Mouse (Mus musculus): ENCODE results near the gene Rad51b. TPM values are rescaled to one million over a fixed set of nuclear protein-coding genes. Genes with fewer than 3 reads are reported as not detected.

Gene Rad51b
- polyA plus RNA-seq, 1 experiment from 2014 or later: 2.7 TPM

GRCm38 (mm10) chr12:79470113-79470512 is 173.0 kb downstream of the Rad51b start:
- Histone ChIP-seq H3K4me3 (ENCODE audit: low read length) (no peak overlapping the region), H3K4me1 (ENCODE audit: control insufficient read depth, insufficient read depth, low read depth, low read length) (no peaks in the 10 kb centered on the region), H3K36me3 (ENCODE audit: control insufficient read depth, insufficient read depth, low read length) (no peaks in the 10 kb centered on the region), H3K9me3 (ENCODE audit: control insufficient read depth, low read length) (no peaks in the 10 kb centered on the region), H3K27ac (ENCODE audit: low read depth, low read length) (no peak overlapping the region), H3K9ac (ENCODE audit: low read depth, low read length) (no peak overlapping the region), H3K27me3 (replicated peaks; ENCODE audit: control insufficient read depth, insufficient read depth, low read length) (no peaks in the 10 kb centered on the region), H3K4me2 (ENCODE audit: low read length) (no peak overlapping the region)
- ATAC-seq: no peak

DNA sequence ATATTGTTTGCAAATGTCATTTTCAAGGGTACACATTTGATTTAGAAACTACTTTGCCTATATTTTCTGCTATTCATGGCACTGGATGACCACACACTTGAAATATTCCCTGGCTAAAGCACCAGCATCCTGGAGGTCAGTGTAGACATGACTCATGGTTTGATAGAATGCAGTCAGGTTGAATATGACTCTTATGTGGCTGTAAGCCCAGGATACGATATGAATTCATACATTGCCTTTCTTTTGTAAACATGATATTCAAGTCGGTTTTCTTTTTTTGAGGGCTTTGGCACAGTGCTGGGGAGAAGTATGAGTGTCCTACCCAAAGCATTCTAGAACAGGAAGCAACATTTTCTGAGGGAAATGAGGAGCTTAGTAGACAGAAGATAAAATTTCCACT is 174.8 kb downstream of the Rad51b start:
- Histone ChIP-seq H3K9ac (ENCODE audit: low read depth, low read length) (no peak overlapping the region), H3K27ac (ENCODE audit: low read depth, low read length) (no peak overlapping the region), H3K36me3 (ENCODE audit: control insufficient read depth, insufficient read depth, low read length) (no peaks in the 10 kb centered on the region), H3K4me3 (ENCODE audit: low read length) (no peak overlapping the region), H3K9me3 (ENCODE audit: control insufficient read depth, low read length) (no peaks in the 10 kb centered on the region), H3K27me3 (replicated peaks; ENCODE audit: control insufficient read depth, insufficient read depth, low read length) (no peaks in the 10 kb centered on the region), H3K4me2 (ENCODE audit: low read length) (no peak overlapping the region), H3K4me1 (ENCODE audit: control insufficient read depth, insufficient read depth, low read depth, low read length) (no peaks in the 10 kb centered on the region)
- ATAC-seq: no peak
- 81% methylated on average over 2 of the region's 2 CpGs for WGBS

DNA sequence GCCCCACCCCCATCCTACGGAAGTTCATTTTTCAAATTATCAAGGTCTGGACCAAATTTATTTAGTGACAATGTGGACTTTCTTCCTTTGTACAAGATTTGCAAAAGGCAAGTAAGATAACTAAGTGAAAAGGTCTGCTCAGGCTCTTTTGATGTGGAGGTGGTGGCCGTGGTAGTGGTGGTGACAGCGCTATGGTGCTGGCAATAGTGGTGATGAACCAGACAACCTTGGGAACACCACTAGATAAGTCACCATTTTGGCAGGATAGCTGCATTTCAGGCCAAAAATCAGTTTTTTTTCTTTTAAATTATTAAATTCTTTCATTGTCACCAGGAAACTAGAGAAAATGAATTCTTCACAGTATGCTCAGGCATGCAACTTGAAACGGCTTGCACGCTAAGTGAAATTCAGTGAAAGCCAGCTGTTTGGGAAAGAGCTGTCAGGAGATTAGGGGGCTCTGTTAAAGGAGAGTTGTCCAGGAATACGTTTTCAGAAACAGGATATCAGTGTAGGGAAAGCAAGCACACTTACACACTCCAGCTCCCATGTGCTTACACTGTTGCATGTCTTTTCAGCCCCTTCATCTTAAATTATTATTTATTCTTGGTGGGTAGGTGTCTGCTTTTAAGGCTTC is 179.4 kb downstream of the Rad51b start:
- H3K36me3 ChIP-seq (ENCODE audit: control insufficient read depth, insufficient read depth, low read length): no peaks in the 10 kb centered on the region
- ATAC-seq: no peak

DNA sequence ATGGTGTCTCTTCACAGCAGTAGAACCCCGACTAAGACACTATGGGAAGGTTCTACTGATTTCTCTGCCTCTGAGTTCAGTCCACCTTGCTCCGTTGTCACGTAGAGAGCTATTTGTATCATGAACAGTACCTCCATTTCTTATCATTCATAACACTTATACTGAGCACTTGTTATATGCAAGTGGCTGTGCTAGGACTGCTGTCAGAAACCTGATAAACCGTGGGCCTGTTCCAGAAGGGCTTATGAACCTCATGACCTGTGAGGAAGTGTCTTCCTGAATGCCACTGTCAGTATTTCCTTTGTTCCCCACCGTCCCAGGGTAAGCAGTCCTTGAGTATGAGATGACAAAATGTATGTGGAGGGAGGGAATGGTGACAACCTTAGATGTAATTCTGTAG is 181.7 kb downstream of the Rad51b start:
- no peaks in the 10 kb centered on the region for H3K27me3 ChIP-seq (replicated peaks; ENCODE audit: control insufficient read depth, insufficient read depth, low read length)
- H3K27ac ChIP-seq (ENCODE audit: low read depth, low read length): no peak overlapping the region
- H3K36me3 ChIP-seq (ENCODE audit: control insufficient read depth, insufficient read depth, low read length): no peaks in the 10 kb centered on the region
- 89% methylated on average over 5 of the region's 5 CpGs for WGBS
- H3K9ac ChIP-seq (ENCODE audit: low read depth, low read length): no peak overlapping the region
- ATAC-seq: no peak
- H3K9me3 ChIP-seq (ENCODE audit: control insufficient read depth, low read length): no peaks in the 10 kb centered on the region
- H3K4me1 ChIP-seq (ENCODE audit: control insufficient read depth, insufficient read depth, low read depth, low read length): no peaks in the 10 kb centered on the region
- H3K4me2 ChIP-seq (ENCODE audit: low read length): no peak overlapping the region
- H3K4me3 ChIP-seq (ENCODE audit: low read length): no peak overlapping the region

More for the DNA sequence above, 179.4 kb downstream of the Rad51b start:
- Histone ChIP-seq H3K27me3 (replicated peaks; ENCODE audit: control insufficient read depth, insufficient read depth, low read length) (no peaks in the 10 kb centered on the region), H3K27ac (ENCODE audit: low read depth, low read length) (no peak overlapping the region), H3K4me2 (ENCODE audit: low read length) (no peak overlapping the region), H3K9ac (ENCODE audit: low read depth, low read length) (no peak overlapping the region), H3K4me3 (ENCODE audit: low read length) (no peak overlapping the region), H3K9me3 (ENCODE audit: control insufficient read depth, low read length) (no peaks in the 10 kb centered on the region), H3K4me1 (ENCODE audit: control insufficient read depth, insufficient read depth, low read depth, low read length) (no peaks in the 10 kb centered on the region)
- 68% methylated on average over 6 of the region's 6 CpGs for WGBS

- H3K36me3 ChIP-seq (ENCODE audit: control insufficient read depth, insufficient read depth, low read length): no peaks in the 10 kb centered on the region
- no peak overlapping the region for H3K4me3 ChIP-seq (ENCODE audit: low read length)
- H3K9me3 ChIP-seq (ENCODE audit: control insufficient read depth, low read length): no peaks in the 10 kb centered on the region
- H3K4me2 ChIP-seq (ENCODE audit: low read length): no peak overlapping the region
- no peak for ATAC-seq
- WGBS: 85% methylated on average over 4 of the region's 4 CpGs
- no peaks in the 10 kb centered on the region for H3K27me3 ChIP-seq (replicated peaks; ENCODE audit: control insufficient read depth, insufficient read depth, low read length)
- H3K4me1 ChIP-seq (ENCODE audit: control insufficient read depth, insufficient read depth, low read depth, low read length): no peaks in the 10 kb centered on the region
- H3K9ac ChIP-seq (ENCODE audit: low read depth, low read length): no peak overlapping the region
- no peak overlapping the region for H3K27ac ChIP-seq (ENCODE audit: low read depth, low read length)
These were observed 188.4 kb downstream of the Rad51b start for GRCm38 (mm10) chr12:79485501-79485900.

DNA sequence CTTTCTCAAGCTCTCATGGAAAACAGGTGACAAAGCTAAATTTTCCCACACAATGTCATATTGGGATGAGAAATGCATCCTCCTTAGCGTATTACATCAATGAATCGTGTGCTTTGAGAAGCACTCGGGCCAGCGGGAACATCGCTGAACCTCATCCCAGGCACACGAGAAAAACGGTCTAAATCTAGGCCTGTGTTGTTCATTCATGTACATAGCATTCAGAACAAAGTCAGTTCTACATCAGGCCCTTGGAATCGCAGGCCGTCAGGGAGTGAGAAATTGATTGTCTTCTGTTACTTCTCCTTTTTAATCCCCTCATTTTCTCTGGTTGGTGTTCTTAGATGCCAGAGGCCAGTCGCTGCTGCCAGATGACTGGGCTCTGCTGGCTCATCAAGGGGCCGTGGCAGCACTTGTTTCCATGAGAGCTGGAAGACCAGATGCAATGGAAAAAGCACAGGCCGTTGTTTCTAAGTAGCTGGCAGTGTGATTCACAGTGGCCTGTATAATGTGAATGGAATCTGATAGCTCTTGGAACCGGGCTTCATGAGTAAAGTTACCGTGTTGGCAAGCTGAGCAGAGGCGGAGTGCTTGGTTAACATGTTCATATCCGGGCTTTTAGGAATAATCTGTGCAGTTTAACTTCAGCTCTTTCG is 191.6 kb downstream of the Rad51b start:
- Histone ChIP-seq H3K9me3 (ENCODE audit: control insufficient read depth, low read length) (no peaks in the 10 kb centered on the region), H3K27ac (ENCODE audit: low read depth, low read length) (peak overlapping the region; percentile 20; the same call in 1 of the 2 replicates)
- WGBS: 73% methylated on average over 17 of the region's 17 CpGs

DNA sequence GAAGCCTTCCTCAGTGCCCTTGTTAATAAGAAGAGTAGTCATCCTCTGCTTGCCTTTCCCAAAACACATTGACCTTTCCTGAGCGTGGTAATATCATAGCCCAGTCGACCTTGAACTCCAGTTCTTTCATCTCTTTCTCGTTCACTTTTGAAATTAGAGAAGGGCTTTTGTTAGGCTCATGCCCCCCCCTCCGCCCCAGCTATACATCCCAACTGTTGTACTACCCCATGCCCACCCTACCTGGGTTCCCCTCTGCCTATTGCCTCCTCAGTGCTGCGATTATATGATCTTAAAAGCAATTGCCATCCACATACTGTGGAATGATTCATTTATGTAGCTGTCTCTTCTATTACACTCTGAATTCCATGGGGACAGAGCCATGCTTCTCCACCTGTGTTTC is 193.5 kb downstream of the Rad51b start:
- H3K4me1 ChIP-seq (ENCODE audit: control insufficient read depth, insufficient read depth, low read depth, low read length): no peaks in the 10 kb centered on the region
- H3K4me3 ChIP-seq (ENCODE audit: low read length): no peak overlapping the region
- no peak overlapping the region for H3K27ac ChIP-seq (ENCODE audit: low read depth, low read length)
- ATAC-seq: no peak
- H3K9ac ChIP-seq (ENCODE audit: low read depth, low read length): no peak overlapping the region
- WGBS: 79% methylated on average over 5 of the region's 5 CpGs
- H3K27me3 ChIP-seq (replicated peaks; ENCODE audit: control insufficient read depth, insufficient read depth, low read length): no peaks in the 10 kb centered on the region
- no peaks in the 10 kb centered on the region for H3K9me3 ChIP-seq (ENCODE audit: control insufficient read depth, low read length)
- no peak overlapping the region for H3K4me2 ChIP-seq (ENCODE audit: low read length)
- H3K36me3 ChIP-seq (ENCODE audit: control insufficient read depth, insufficient read depth, low read length): no peaks in the 10 kb centered on the region

More for the DNA sequence above, 191.6 kb downstream of the Rad51b start:
- no peak overlapping the region for H3K9ac ChIP-seq (ENCODE audit: low read depth, low read length)
- H3K36me3 ChIP-seq (ENCODE audit: control insufficient read depth, insufficient read depth, low read length): no peaks in the 10 kb centered on the region
- H3K4me1 ChIP-seq (ENCODE audit: control insufficient read depth, insufficient read depth, low read depth, low read length): no peaks in the 10 kb centered on the region
- peak; percentile 50; the same call in 1 of the 2 replicates for ATAC-seq
- H3K4me3 ChIP-seq (ENCODE audit: low read length): no peak overlapping the region
- H3K4me2 ChIP-seq (ENCODE audit: low read length): no peak overlapping the region
- no peaks in the 10 kb centered on the region for H3K27me3 ChIP-seq (replicated peaks; ENCODE audit: control insufficient read depth, insufficient read depth, low read length)

DNA sequence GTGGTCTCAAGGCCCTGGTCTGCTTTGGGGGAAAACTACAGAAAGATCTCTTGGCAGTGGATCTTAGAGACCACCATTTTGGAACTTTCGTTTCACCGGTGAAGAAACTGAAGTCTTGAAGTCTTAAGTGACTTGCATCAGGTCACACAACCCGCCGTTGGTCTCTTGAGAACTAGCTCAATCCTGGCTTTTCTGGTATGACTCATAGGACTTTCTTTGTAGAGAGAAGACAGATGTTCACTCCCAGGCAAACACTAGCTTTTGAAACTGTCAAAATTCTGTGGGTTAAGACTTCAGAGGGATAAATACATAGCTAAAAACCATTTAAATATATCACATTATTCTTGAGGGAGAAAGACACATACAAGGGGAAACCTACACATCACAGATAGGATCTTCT is 195.1 kb downstream of the Rad51b start:
- no peak overlapping the region for H3K9ac ChIP-seq (ENCODE audit: low read depth, low read length)
- H3K36me3 ChIP-seq (ENCODE audit: control insufficient read depth, insufficient read depth, low read length): no peaks in the 10 kb centered on the region
- H3K27ac ChIP-seq (ENCODE audit: low read depth, low read length): no peak overlapping the region
- H3K4me1 ChIP-seq (ENCODE audit: control insufficient read depth, insufficient read depth, low read depth, low read length): no peaks in the 10 kb centered on the region
- H3K27me3 ChIP-seq (replicated peaks; ENCODE audit: control insufficient read depth, insufficient read depth, low read length): no peaks in the 10 kb centered on the region
- H3K4me2 ChIP-seq (ENCODE audit: low read length): no peak overlapping the region
- H3K9me3 ChIP-seq (ENCODE audit: control insufficient read depth, low read length): no peaks in the 10 kb centered on the region
- H3K4me3 ChIP-seq (ENCODE audit: low read length): no peak overlapping the region
- 93% methylated on average over 4 of the region's 4 CpGs for WGBS
- no peak for ATAC-seq

DNA sequence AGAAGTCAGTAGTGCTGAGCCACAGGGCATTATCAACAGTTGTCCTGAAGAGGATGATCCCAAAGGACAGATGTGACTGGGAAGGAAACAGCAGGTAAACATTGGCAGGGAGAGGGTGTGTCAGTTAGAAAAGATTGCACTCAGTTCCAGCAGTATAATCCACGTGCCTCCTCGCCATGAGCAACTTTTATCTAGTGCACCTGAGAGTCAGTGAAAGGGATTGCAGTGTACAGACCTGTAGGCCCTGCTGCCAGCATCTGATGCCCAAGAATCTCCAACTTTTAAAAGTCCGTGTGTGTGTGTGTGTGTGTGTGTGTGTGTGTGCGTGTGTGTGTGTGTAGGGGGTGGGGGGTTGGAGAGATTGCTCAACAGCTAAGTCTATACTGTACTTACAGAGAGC is 195.5 kb downstream of the Rad51b start:
- Histone ChIP-seq H3K27ac (ENCODE audit: low read depth, low read length) (no peak overlapping the region), H3K9ac (ENCODE audit: low read depth, low read length) (no peak overlapping the region), H3K4me1 (ENCODE audit: control insufficient read depth, insufficient read depth, low read depth, low read length) (no peaks in the 10 kb centered on the region), H3K27me3 (replicated peaks; ENCODE audit: control insufficient read depth, insufficient read depth, low read length) (no peaks in the 10 kb centered on the region), H3K4me2 (ENCODE audit: low read length) (no peak overlapping the region), H3K9me3 (ENCODE audit: control insufficient read depth, low read length) (no peaks in the 10 kb centered on the region), H3K4me3 (ENCODE audit: low read length) (no peak overlapping the region), H3K36me3 (ENCODE audit: control insufficient read depth, insufficient read depth, low read length) (no peaks in the 10 kb centered on the region)
- WGBS: 89% methylated on average over 4 of the region's 4 CpGs
- ATAC-seq: no peak
